Mouse (Mus musculus): ENCODE data around the gene Slc12a5.

DNA sequence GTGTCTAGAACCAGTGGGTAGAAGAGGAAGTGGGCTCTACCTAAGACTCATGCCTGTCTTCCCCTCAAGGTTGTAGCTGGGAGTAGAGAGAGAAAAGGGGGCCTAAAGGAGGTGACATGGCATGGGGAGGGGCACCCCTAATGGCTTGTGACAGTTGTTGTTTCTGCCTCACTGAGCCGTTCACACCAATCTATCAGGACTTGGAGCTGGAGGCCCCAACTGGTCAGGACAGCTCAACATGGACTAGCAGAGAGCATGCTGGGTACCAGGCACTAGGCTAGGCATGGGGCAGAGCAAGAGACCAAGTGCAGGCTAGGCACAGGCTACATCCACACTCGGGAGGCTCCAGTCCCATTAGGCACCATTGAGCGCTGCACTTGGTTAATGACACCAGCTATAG is 30.5 kb downstream of the Slc12a5 start:
- TF ChIP-seq GATA1 (IDR thresholded peaks at IDR 0.05; ENCODE audit: low read length) = no peak
- no peak for TF ChIP-seq TAL1 (IDR thresholded peaks at IDR 0.05; ENCODE audit: low read length)

Measured in erythroblast, embryonic 14.5 days (primary cell).